Mouse (Mus musculus) Patski (cell line): Measurements from ENCODE around the gene Olfr507. TPM values are rescaled to one million over a fixed set of nuclear protein-coding genes. Genes with fewer than 3 reads are reported as not detected.
"Not testable (repeated sequence)": the region's sequence is repeated elsewhere in the genome, so short reads cannot be mapped to it uniquely, and the experiment has no call there.

Experiments used
- ATAC-seq: fragments of 100-300 bp; one replicate; pipeline ENCODE4 v1.8.0; 2021
- CTCF ChIA-PET: fragments of 350-600 bp; sonication (Branson Sonifier 250); formaldehyde crosslinking; loops from one replicate; lab custom pipeline; 2022; ENCODE audit warnings: inconsistent platforms; lab: Charles Lee
- POLR2A ChIA-PET: fragments of 350-600 bp; sonication (Branson Sonifier 250); formaldehyde crosslinking; loops from one replicate; lab custom pipeline; 2022; ENCODE audit warnings: antibody characterized with exemption, inconsistent platforms; lab: Charles Lee
- DNase-seq: peaks from one replicate; pipeline ENCODE4 v3.0.0-alpha.2; 2011; ENCODE audit warnings: low read depth, low spot score
- H3K27me3 ChIP-seq: fragments of 371-371 bp; one replicate; pipeline ENCODE4 v1.5.1; 2021
- CTCF ChIP-seq: fragments of 100-300 bp; IDR thresholded peaks from one replicate; pipeline ENCODE4 v1.5.1; 2021
- in situ Hi-C: fragments of 300-500 bp; cut with MboI; formaldehyde crosslinking; loops from 3 replicates; pipeline ENCODE4 v1.11.1; 2018; ENCODE audit warnings: low pct_unique_long_range_greater_than_20kb, mixed read lengths
- polyA plus RNA-seq: library from polyadenylated mRNA; unstranded; gene quantifications from one replicate; pipeline ENCODE4 v1.2.3, GENCODE M21; 2021

Olfr507 gene
- polyA plus RNA-seq: not detected

- POLR2A ChIA-PET: no interaction called here
- no peaks in the 10 kb centered on the region for H3K27me3 ChIP-seq
- in situ Hi-C loops: no loop called here
- CTCF ChIA-PET: no interaction called here
- no peak for TF ChIP-seq CTCF
- DNase-seq (no peak), ATAC-seq (no peak)
Measured at GRCm38 (mm10) chr7:108621514-108621913, at the start of gene Olfr507. Gene Olfr507 (plus strand): TSS chr7:108621814.

GRCm38 (mm10) chr7:108589797-108590196 lies 31.8 kb upstream of the Olfr507 start:
- in situ Hi-C loops: no loop called here
- CTCF ChIA-PET: no interaction called here

GRCm38 (mm10) chr7:108601916-108602315 lies 19.7 kb upstream of the Olfr507 start:
- in situ Hi-C loops, POLR2A ChIA-PET, H3K27me3 ChIP-seq, CTCF ChIA-PET, ATAC-seq, DNase-seq: not testable (repeated sequence)

More at GRCm38 (mm10) chr7:108589797-108590196, 31.8 kb upstream of the Olfr507 start:
- ATAC-seq (no peak), DNase-seq (no peak)
- H3K27me3 ChIP-seq: no peaks in the 10 kb centered on the region
- TF ChIP-seq CTCF: no peak
- POLR2A ChIA-PET: no interaction called here

- ChIA-PET CTCF (interaction anchor here (0.9 to 1.3 kb wide), 2 partner anchors 25 to 28 kb away, joined by 3 read pairs; no protein-coding TSS in a partner anchor), POLR2A (no interaction called here)
- ATAC-seq (no peak), DNase-seq (no peak)
- in situ Hi-C loops: no loop called here
- no peak for TF ChIP-seq CTCF
- no peaks in the 10 kb centered on the region for H3K27me3 ChIP-seq
Measured at GRCm38 (mm10) chr7:108610487-108610886, 11.1 kb upstream of the Olfr507 start, which contains the start of gene Olfr506. Gene Olfr506 (plus strand): TSS chr7:108610787.

GRCm38 (mm10) chr7:108614110-108614509 lies 7.5 kb upstream of the Olfr507 start:
- DNase-seq (no peak), ATAC-seq (no peak)
- POLR2A ChIA-PET: no interaction called here
- CTCF ChIA-PET: no interaction called here
- TF ChIP-seq CTCF: no peak
- in situ Hi-C loops: no loop called here
- H3K27me3 ChIP-seq: no peaks in the 10 kb centered on the region

- in situ Hi-C loops, POLR2A ChIA-PET, CTCF ChIA-PET: not testable (repeated sequence)
Measured at GRCm38 (mm10) chr7:108616781-108617180, 4.8 kb upstream of the Olfr507 start.

GRCm38 (mm10) chr7:108629694-108630093 lies 8.1 kb downstream of the Olfr507 start, which contains the start of gene Olfr508:
Gene Olfr508 (plus strand): TSS chr7:108629994.
- CTCF ChIA-PET: no interaction called here
- no peaks in the 10 kb centered on the region for H3K27me3 ChIP-seq
- no peak for TF ChIP-seq CTCF
- POLR2A ChIA-PET: no interaction called here
- DNase-seq (no peak), ATAC-seq (no peak)
- in situ Hi-C loops: loop anchor here (25.0 kb wide), 1 partner anchor 108 kb away; no protein-coding TSS in a partner anchor

More at GRCm38 (mm10) chr7:108616781-108617180, 4.8 kb upstream of the Olfr507 start:
- not testable (repeated sequence) for ATAC-seq, DNase-seq, H3K27me3 ChIP-seq

- ChIA-PET POLR2A (no interaction called here), CTCF (no interaction called here)
- DNase-seq (no peak), ATAC-seq (no peak)
- in situ Hi-C loops: no loop called here
- no peaks in the 10 kb centered on the region for H3K27me3 ChIP-seq
- no peak for TF ChIP-seq CTCF
Measured at GRCm38 (mm10) chr7:108651806-108652205, 30.2 kb downstream of the Olfr507 start, which contains the start of gene Olfr509. Gene Olfr509 (minus strand): TSS chr7:108651906.

GRCm38 (mm10) chr7:108662419-108662818 lies 40.8 kb downstream of the Olfr507 start:
- ChIA-PET POLR2A (no interaction called here), CTCF (no interaction called here)
- H3K27me3 ChIP-seq: no peaks in the 10 kb centered on the region
- in situ Hi-C loops: no loop called here
- no peak for DNase-seq
- TF ChIP-seq CTCF: no peak
- no peak for ATAC-seq

- ATAC-seq (no peak), DNase-seq (no peak)
- no peaks in the 10 kb centered on the region for H3K27me3 ChIP-seq
- no peak for TF ChIP-seq CTCF
- POLR2A ChIA-PET: no interaction called here
- in situ Hi-C loops: no loop called here
- CTCF ChIA-PET: no interaction called here
Measured at GRCm38 (mm10) chr7:108666118-108666517, 44.5 kb downstream of the Olfr507 start, which contains the start of gene Olfr510. Gene Olfr510 (plus strand): TSS chr7:108666418.

- ATAC-seq (no peak), DNase-seq (no peak)
- ChIA-PET CTCF (no interaction called here), POLR2A (no interaction called here)
- TF ChIP-seq CTCF: no peak
- in situ Hi-C loops: no loop called here
- H3K27me3 ChIP-seq: no peaks in the 10 kb centered on the region
Measured at GRCm38 (mm10) chr7:108671058-108671457, 49.4 kb downstream of the Olfr507 start.

Other genes starting within 250 kb of the Olfr507 start
- not detected for gene Olfr495, start 228.6 kb upstream of the Olfr507 start, polyA plus RNA-seq
- not detected for gene Olfr497, start 201.4 kb upstream of the Olfr507 start, polyA plus RNA-seq
- gene Olfr498, start 156.5 kb upstream of the Olfr507 start, polyA plus RNA-seq: not detected
- gene Olfr502, start 96.7 kb upstream of the Olfr507 start, polyA plus RNA-seq: not detected
- not detected for gene Olfr503, start 77.3 kb upstream of the Olfr507 start, polyA plus RNA-seq
- gene Olfr504, start 56.0 kb upstream of the Olfr507 start, polyA plus RNA-seq: not detected
- not detected for gene Olfr506, start 11.0 kb upstream of the Olfr507 start, polyA plus RNA-seq
- not detected for gene Olfr508, start 8.2 kb downstream of the Olfr507 start, polyA plus RNA-seq
- not detected for gene Olfr509, start 30.1 kb downstream of the Olfr507 start, polyA plus RNA-seq
- not detected for gene Olfr510, start 44.6 kb downstream of the Olfr507 start, polyA plus RNA-seq
- gene Olfr512, start 91.5 kb downstream of the Olfr507 start, polyA plus RNA-seq: not detected
- gene Olfr513, start 129.2 kb downstream of the Olfr507 start, polyA plus RNA-seq: not detected
- gene Olfr514, start 204.2 kb downstream of the Olfr507 start, polyA plus RNA-seq: not detected
- not detected for gene Olfr516, start 228.7 kb downstream of the Olfr507 start, polyA plus RNA-seq